Mouse (Mus musculus): ENCODE results near the gene Gdf11. TPM values are rescaled to one million over a fixed set of nuclear protein-coding genes. Genes with fewer than 3 reads are reported as not detected.
A peak's percentile ranks its signal among the peaks of the same experiment; 100 is the strongest.

Gdf11 gene
- polyA plus RNA-seq, 1 experiment from 2014 or later: 6.3 TPM

DNA sequence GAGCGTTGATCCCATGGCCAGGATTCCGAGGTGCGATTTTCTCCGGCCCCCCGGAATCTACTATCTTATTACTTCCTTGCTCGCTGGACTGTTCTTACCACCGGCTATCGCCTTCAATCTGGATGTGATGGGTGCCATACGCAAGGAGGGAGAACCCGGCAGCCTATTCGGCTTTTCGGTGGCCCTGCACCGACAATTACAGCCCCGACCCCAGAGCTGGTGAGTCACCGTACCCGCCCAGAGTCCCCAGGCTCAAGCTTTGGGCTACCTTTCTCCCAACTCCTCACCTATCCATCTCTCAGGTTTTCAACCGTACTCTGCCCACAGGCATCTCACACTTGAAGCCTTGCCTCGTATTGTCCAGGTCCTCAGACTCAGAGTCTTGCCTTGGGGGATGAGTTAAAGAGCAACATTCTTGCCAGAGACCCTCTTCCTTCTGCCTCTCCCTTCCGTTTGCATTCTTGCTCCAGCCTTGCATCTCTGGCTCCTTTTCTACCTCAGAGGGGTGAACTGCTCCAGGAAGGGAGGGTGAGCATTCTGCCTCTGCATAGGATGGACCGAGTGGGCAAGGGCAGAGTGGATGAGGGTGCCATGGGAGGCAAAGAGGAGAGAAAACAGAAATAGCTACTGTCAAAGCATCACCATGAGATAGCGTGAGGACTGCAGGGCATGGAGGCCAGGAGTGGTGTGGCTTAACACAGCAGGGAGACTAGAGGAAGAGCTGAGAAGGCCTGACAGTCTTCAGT lies 42.6 kb upstream of the Gdf11 start:
- DNase-seq (ENCODE audit: low spot score): no peak
- WGBS: 2% methylated on average over 21 of the region's 21 CpGs
- Histone ChIP-seq H3K4me3 (ENCODE audit: low read depth, low read length) (peak overlapping the region; percentile 38), H3K4me1 (ENCODE audit: control insufficient read depth, insufficient read depth, low read length) (peaks cover 6% of the 10 kb centered on the region; the same call in 1 of the 2 replicates), H3K36me3 (ENCODE audit: control insufficient read depth, insufficient read depth, low read length) (no peaks in the 10 kb centered on the region), H3K27ac (ENCODE audit: low read depth, low read length) (no peak overlapping the region), H3K9ac (ENCODE audit: low read length) (peak overlapping the region; percentile 54), H3K4me2 (ENCODE audit: low read length) (peak overlapping the region; percentile 69), H3K27me3 (replicated peaks; ENCODE audit: control insufficient read depth, insufficient read depth, low read length) (peaks cover 41% of the 10 kb centered on the region), H3K9me3 (replicated peaks; ENCODE audit: control insufficient read depth, low read length) (no peaks in the 10 kb centered on the region)
- ATAC-seq: peak; percentile 35

DNA sequence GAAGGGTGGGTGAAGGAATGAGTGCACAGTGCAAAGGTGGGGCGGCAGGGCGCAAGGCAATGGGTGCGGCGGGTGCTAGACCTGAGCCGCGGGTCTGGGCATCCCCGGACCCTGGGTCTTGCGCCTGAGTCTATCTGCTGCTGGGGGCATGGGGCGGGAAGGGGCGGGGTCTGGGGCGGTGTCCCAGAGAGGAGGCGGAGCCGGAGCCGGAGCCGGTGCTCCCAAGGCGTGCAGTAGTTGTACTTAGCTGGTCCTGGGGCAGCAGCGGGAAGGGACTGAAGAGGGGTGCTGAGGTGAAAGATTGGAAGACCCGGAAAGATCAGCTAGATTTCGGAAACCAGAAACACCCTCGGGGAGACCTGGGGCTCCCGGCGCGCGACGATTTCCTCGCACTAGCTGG lies 42.1 kb upstream of the Gdf11 start, which contains the start of gene Itga7:
Gene Itga7 (plus strand): TSS at position 245 of the 400 bp plus-strand sequence.
- Histone ChIP-seq H3K4me1 (ENCODE audit: control insufficient read depth, insufficient read depth, low read length) (peaks cover 6% of the 10 kb centered on the region; the same call in 1 of the 2 replicates), H3K27me3 (replicated peaks; ENCODE audit: control insufficient read depth, insufficient read depth, low read length) (peaks cover 41% of the 10 kb centered on the region), H3K27ac (ENCODE audit: low read depth, low read length) (no peak within 1 kb of the TSS), H3K36me3 (ENCODE audit: control insufficient read depth, insufficient read depth, low read length) (no peaks in the 10 kb centered on the region), H3K9me3 (replicated peaks; ENCODE audit: control insufficient read depth, low read length) (no peaks in the 10 kb centered on the region), H3K4me3 (ENCODE audit: low read depth, low read length) (peak within 1 kb of the TSS; percentile 38), H3K9ac (ENCODE audit: low read length) (peak within 1 kb of the TSS; percentile 54), H3K4me2 (ENCODE audit: low read length) (peak within 1 kb of the TSS; percentile 69)
- DNase-seq (ENCODE audit: low spot score): peak; percentile 41
- ATAC-seq: peak; percentile 77
- under 1% methylated on average over 26 of the region's 26 CpGs for WGBS

DNA sequence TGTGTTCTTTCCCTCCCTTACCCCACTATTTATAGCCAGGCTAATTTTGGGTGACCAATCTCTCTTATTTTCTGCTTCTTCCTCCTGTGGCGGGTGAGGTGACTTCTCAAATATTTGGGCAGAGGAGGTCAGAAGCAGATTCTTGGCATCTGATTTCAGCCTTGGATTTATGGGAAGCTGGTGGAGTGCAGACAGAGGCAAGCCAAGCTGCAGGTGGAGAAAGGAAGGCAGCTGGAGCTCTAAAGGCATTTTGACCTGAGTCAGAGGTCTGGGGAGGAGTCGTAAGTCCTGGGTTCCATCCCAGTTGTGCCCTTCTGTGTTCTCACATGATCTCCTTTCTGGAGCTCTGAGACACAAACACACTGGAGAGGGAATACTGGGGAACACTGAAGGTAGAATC lies 39.9 kb upstream of the Gdf11 start:
- ATAC-seq (no peak), DNase-seq (ENCODE audit: low spot score) (no peak)
- H3K27ac ChIP-seq (ENCODE audit: low read depth, low read length): no peak overlapping the region
- no peak overlapping the region for H3K9ac ChIP-seq (ENCODE audit: low read length)
- no peaks in the 10 kb centered on the region for H3K9me3 ChIP-seq (replicated peaks; ENCODE audit: control insufficient read depth, low read length)
- H3K27me3 ChIP-seq (replicated peaks; ENCODE audit: control insufficient read depth, insufficient read depth, low read length): peaks cover 41% of the 10 kb centered on the region
- no peak overlapping the region for H3K4me3 ChIP-seq (ENCODE audit: low read depth, low read length)
- H3K36me3 ChIP-seq (ENCODE audit: control insufficient read depth, insufficient read depth, low read length): no peaks in the 10 kb centered on the region
- H3K4me1 ChIP-seq (ENCODE audit: control insufficient read depth, insufficient read depth, low read length): peaks cover 10% of the 10 kb centered on the region; the same call in 1 of the 2 replicates
- H3K4me2 ChIP-seq (ENCODE audit: low read length): no peak overlapping the region
- WGBS: 75% methylated on average over 2 of the region's 2 CpGs

DNA sequence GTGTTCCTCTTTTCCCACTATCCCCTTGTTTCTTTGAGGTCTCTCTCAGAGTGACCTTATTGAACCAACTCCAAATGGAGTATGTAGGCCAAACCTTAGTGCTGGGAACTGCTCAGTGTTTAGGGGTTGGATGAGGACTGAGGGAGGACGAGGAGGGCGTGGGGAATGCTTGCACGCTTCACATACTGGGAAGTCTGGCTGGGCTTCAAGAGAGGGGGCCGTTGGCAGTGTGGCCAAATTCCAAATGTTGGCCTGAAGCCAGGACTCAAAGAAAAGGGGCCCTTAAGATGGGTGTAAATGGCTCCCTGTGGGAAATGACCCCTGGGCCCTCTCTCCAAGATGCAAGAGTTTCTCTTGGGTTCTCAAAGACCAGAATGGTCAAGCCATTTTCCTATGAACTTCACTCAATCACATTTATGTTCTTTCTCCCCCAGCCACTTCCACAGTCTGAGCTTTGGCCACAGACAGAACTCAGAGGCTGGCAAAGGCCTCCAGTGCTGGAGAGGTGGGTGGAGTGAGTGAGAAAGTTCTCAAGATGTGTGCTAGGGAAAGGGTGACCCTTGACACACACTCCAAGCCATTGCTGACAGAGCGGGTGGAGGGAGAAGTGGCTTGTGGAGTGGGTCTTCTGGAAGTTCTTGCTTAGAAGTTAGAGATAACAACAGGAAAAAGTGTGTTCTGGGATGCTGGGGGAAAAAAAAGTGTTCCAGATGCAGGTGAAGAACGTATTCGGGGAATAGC lies 38.3 kb upstream of the Gdf11 start:
- Histone ChIP-seq H3K9me3 (replicated peaks; ENCODE audit: control insufficient read depth, low read length) (no peaks in the 10 kb centered on the region), H3K27me3 (replicated peaks; ENCODE audit: control insufficient read depth, insufficient read depth, low read length) (peaks cover 31% of the 10 kb centered on the region), H3K4me2 (ENCODE audit: low read length) (no peak overlapping the region), H3K9ac (ENCODE audit: low read length) (no peak overlapping the region), H3K4me1 (ENCODE audit: control insufficient read depth, insufficient read depth, low read length) (peaks cover 10% of the 10 kb centered on the region; the same call in 1 of the 2 replicates), H3K27ac (ENCODE audit: low read depth, low read length) (no peak overlapping the region), H3K4me3 (ENCODE audit: low read depth, low read length) (no peak overlapping the region), H3K36me3 (ENCODE audit: control insufficient read depth, insufficient read depth, low read length) (no peaks in the 10 kb centered on the region)
- WGBS: 48% methylated on average over 7 of the region's 7 CpGs
- peak; percentile 41 for DNase-seq (ENCODE audit: low spot score)
- no peak; the same call in 1 of the 2 replicates for ATAC-seq

DNA sequence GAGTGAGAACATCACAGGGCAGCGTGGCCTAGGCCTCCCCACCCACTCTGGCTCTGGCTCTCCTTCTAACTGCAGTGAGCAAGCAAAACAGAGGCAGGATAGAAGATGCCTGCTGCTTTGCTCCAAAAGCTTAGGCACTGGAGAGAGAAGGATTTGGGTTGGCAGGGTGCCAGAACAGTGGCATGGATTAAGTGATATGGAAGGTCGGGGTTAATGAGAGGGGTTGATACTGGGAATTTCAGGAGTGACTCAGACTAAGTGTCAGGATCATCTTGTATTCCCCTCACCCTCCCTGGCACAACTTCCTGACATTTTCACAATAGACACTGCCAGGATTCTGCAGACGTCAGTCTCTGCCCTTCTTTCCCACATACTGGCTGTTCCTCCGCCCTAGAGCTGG lies 36.8 kb upstream of the Gdf11 start:
- Histone ChIP-seq H3K36me3 (ENCODE audit: control insufficient read depth, insufficient read depth, low read length) (no peaks in the 10 kb centered on the region), H3K9ac (ENCODE audit: low read length) (no peak overlapping the region), H3K9me3 (replicated peaks; ENCODE audit: control insufficient read depth, low read length) (no peaks in the 10 kb centered on the region), H3K4me2 (ENCODE audit: low read length) (no peak overlapping the region), H3K4me3 (ENCODE audit: low read depth, low read length) (no peak overlapping the region), H3K27ac (ENCODE audit: low read depth, low read length) (no peak overlapping the region), H3K4me1 (ENCODE audit: control insufficient read depth, insufficient read depth, low read length) (peaks cover 12% of the 10 kb centered on the region), H3K27me3 (replicated peaks; ENCODE audit: control insufficient read depth, insufficient read depth, low read length) (peaks cover 21% of the 10 kb centered on the region)
- WGBS: 11% methylated on average over 4 of the region's 4 CpGs
- no peak for ATAC-seq
- DNase-seq (ENCODE audit: low spot score): peak; percentile 46

DNA sequence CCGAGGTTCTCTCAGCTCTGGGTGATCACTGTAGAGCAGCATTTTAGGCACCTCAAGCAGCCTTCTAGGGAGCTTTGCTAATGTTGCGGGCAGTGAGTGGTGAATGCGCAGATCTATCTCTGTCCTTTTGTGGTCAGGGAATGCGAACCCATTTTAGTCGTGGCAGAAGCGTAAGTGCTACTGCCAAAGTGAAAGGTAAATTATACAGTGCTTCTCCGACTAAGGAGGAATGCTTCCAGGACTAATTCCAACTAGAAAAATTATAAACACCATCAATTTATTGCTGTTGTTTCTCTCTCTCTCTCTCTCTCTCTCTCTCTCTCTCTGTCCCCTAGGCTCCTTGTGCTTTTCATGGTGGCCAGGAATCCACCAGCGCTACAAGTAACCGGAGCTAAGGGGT lies 32.4 kb upstream of the Gdf11 start, which contains the start of gene Bloc1s1:
Gene Bloc1s1 (minus strand): TSS at position 101 of the 400 bp plus-strand sequence.
- DNase-seq (ENCODE audit: low spot score) (no peak), ATAC-seq (no peak)
- Histone ChIP-seq H3K9me3 (replicated peaks; ENCODE audit: control insufficient read depth, low read length) (no peaks in the 10 kb centered on the region), H3K4me2 (ENCODE audit: low read length) (peak within 1 kb of the TSS; percentile 62), H3K4me1 (ENCODE audit: control insufficient read depth, insufficient read depth, low read length) (peaks cover 20% of the 10 kb centered on the region), H3K9ac (ENCODE audit: low read length) (peak within 1 kb of the TSS; percentile 73), H3K27ac (ENCODE audit: low read depth, low read length) (peak within 1 kb of the TSS; percentile 86), H3K36me3 (ENCODE audit: control insufficient read depth, insufficient read depth, low read length) (no peaks in the 10 kb centered on the region), H3K4me3 (ENCODE audit: low read depth, low read length) (peak within 1 kb of the TSS; percentile 63), H3K27me3 (replicated peaks; ENCODE audit: control insufficient read depth, insufficient read depth, low read length) (no peaks in the 10 kb centered on the region)
- 64% methylated on average over 9 of the region's 9 CpGs for WGBS

DNA sequence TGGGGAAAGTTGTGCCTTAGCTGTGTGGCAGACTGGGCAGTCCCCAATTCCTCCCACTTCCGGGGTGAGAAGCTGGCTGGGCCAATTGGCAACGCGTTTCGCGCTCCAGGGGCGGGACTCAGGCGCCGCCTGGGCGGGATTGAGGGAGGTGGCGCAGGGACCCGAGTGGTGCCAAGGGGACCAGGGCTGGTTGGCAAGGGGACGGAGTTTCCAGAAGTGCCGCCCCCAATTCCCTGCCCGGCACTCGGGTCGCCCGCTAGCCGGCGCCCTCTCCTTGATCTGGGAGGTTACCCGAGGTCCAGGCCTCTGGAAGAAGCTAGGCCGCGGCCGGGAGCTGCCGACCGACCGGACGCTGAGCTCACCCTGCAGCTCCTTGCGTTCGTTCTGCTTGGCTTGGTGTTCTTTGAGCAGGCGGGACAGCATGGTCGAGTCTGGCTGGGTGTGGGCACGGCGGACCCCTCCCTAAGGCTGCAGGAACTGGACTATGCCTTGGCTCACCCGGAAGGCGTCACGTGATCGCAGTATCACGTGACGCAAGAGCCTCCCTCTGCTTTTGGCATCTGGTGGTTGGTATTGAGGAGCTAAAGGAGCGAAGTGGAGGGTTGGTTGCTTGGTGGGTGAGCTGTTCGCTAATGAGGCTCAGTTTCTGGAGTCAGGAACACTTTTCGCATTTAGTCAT lies 31.6 kb upstream of the Gdf11 start:
- no peaks in the 10 kb centered on the region for H3K27me3 ChIP-seq (replicated peaks; ENCODE audit: control insufficient read depth, insufficient read depth, low read length)
- H3K4me3 ChIP-seq (ENCODE audit: low read depth, low read length): peak overlapping the region; percentile 63
- DNase-seq (ENCODE audit: low spot score) (peak; percentile 97), ATAC-seq (peak; percentile 99)
- H3K4me1 ChIP-seq (ENCODE audit: control insufficient read depth, insufficient read depth, low read length): peaks cover 18% of the 10 kb centered on the region
- peak overlapping the region; percentile 86 for H3K27ac ChIP-seq (ENCODE audit: low read depth, low read length)
- 0% methylated on average over 42 of the region's 42 CpGs for WGBS
- H3K4me2 ChIP-seq (ENCODE audit: low read length): peak overlapping the region; percentile 62
- no peaks in the 10 kb centered on the region for H3K9me3 ChIP-seq (replicated peaks; ENCODE audit: control insufficient read depth, low read length)
- H3K36me3 ChIP-seq (ENCODE audit: control insufficient read depth, insufficient read depth, low read length): 0 out of 2 replicates have a peak, but pooled peaks cover under 1% of the 10 kb centered on the region
- H3K9ac ChIP-seq (ENCODE audit: low read length): peak overlapping the region; percentile 73

DNA sequence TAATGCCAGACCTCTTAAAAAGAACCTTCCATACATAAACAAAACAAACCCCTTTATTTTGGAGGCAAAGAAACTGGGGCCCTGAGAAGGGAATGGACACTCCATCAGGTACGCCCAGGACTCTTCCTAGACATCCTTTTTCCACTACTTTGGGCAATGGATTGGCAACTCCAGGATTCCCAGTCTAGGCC lies 31.2 kb upstream of the Gdf11 start, which contains the start of gene Rdh5:
Gene Rdh5 (minus strand): TSS at position 67 of the 191 bp plus-strand sequence.
- WGBS: 13% methylated on average over 1 of the region's 1 CpGs
- Histone ChIP-seq H3K9me3 (replicated peaks; ENCODE audit: control insufficient read depth, low read length) (no peaks in the 10 kb centered on the region), H3K4me1 (ENCODE audit: control insufficient read depth, insufficient read depth, low read length) (peaks cover 15% of the 10 kb centered on the region)

More for the DNA sequence above, 31.2 kb upstream of the Gdf11 start, which contains the start of gene Rdh5:
- H3K9ac ChIP-seq (ENCODE audit: low read length): peak within 1 kb of the TSS; percentile 73
- ATAC-seq: no peak
- H3K36me3 ChIP-seq (ENCODE audit: control insufficient read depth, insufficient read depth, low read length): peaks cover 4% of the 10 kb centered on the region; the same call in 1 of the 2 replicates
- DNase-seq (ENCODE audit: low spot score): no peak
- H3K4me2 ChIP-seq (ENCODE audit: low read length): peak within 1 kb of the TSS; percentile 62
- H3K27ac ChIP-seq (ENCODE audit: low read depth, low read length): peak within 1 kb of the TSS; percentile 86
- H3K4me3 ChIP-seq (ENCODE audit: low read depth, low read length): peak within 1 kb of the TSS; percentile 63
- H3K27me3 ChIP-seq (replicated peaks; ENCODE audit: control insufficient read depth, insufficient read depth, low read length): no peaks in the 10 kb centered on the region
